Mouse (Mus musculus) myocyte (in vitro differentiated cells): ENCODE measurements around the gene Rbck1. TPM values are rescaled to one million over a fixed set of nuclear protein-coding genes. Genes with fewer than 3 reads are reported as not detected.
A peak's percentile ranks its signal among the peaks of the same experiment; 100 is the strongest.

Experiments
- H3K27me3 ChIP-seq: one replicate; pipeline ENCODE4 v1.6.1; 2011; ENCODE audit not compliant: control insufficient read depth, insufficient read depth, insufficient read length
- H3K36me3 ChIP-seq: one replicate; pipeline ENCODE4 v1.6.1; 2011; ENCODE audit not compliant: control insufficient read depth, insufficient read depth
- H3K4me2 ChIP-seq: one replicate; pipeline ENCODE4 v1.6.1; 2011; ENCODE audit warnings: low read depth, control low read depth
- H3K4me3 ChIP-seq: one replicate; pipeline ENCODE4 v1.5.1; 2011; ENCODE audit warnings: mild to moderate bottlenecking, control low read depth, moderate library complexity
- H3K79me2 ChIP-seq: one replicate; pipeline ENCODE4 v1.6.1; 2011; ENCODE audit not compliant: control insufficient read depth, insufficient read depth
- H3ac ChIP-seq: one replicate; pipeline ENCODE4 v1.6.1; 2011; ENCODE audit not compliant: control insufficient read depth, insufficient read length
- CEBPB ChIP-seq: IDR thresholded peaks from 2 replicates; pipeline ENCODE4 v1.6.1; 2011; ENCODE audit warnings: mild to moderate bottlenecking, moderate library complexity; ENCODE audit not compliant: poor library complexity, insufficient read depth, severe bottlenecking
- E2F4 ChIP-seq: IDR thresholded peaks from one replicate; pipeline ENCODE4 v1.6.1; 2011; ENCODE audit warnings: mild to moderate bottlenecking, control low read depth, moderate library complexity; ENCODE audit not compliant: insufficient read depth
- MAX ChIP-seq: IDR thresholded peaks from one replicate; pipeline ENCODE4 v1.6.1; 2011; ENCODE audit warnings: low read depth, mild to moderate bottlenecking, control low read depth
- MYOD1 ChIP-seq, 3 experiments: IDR thresholded peaks; one replicate each; pipeline ENCODE4 v1.6.1; 2011; ENCODE audit warnings: control low read depth in 2 of 3, low read depth in 2 of 3, mild to moderate bottlenecking in 2 of 3, moderate library complexity in 1 of 3; ENCODE audit not compliant: insufficient read length in 2 of 3, control insufficient read depth in 1 of 3
- MYOG ChIP-seq, 3 experiments: IDR thresholded peaks; one replicate each; pipeline ENCODE4 v1.6.1; 2011; ENCODE audit warnings: control low read depth in 2 of 3, low read depth in 2 of 3, mild to moderate bottlenecking in 2 of 3; ENCODE audit not compliant: insufficient read length in 2 of 3, control insufficient read depth in 1 of 3, insufficient read depth in 1 of 3
- POLR2A ChIP-seq: IDR thresholded peaks from one replicate; pipeline ENCODE4 v1.6.1; 2011; ENCODE audit warnings: low read depth, mild to moderate bottlenecking, control low read depth, moderate library complexity; ENCODE audit not compliant: insufficient read length
- POLR2AphosphoS2 ChIP-seq: IDR thresholded peaks from one replicate; pipeline ENCODE4 v1.6.1; 2011; ENCODE audit warnings: low read depth, control low read depth; ENCODE audit not compliant: insufficient read length
- REST ChIP-seq: IDR thresholded peaks from one replicate; pipeline ENCODE4 v1.6.1; 2011; ENCODE audit warnings: mild to moderate bottlenecking, control low read depth, moderate library complexity; ENCODE audit not compliant: insufficient read depth, insufficient read length
- SRF ChIP-seq: IDR thresholded peaks from one replicate; pipeline ENCODE4 v1.6.1; 2011; ENCODE audit warnings: low read depth; ENCODE audit not compliant: control insufficient read depth, insufficient read length
- TCF12 ChIP-seq: IDR thresholded peaks from one replicate; pipeline ENCODE4 v1.6.1; 2011; ENCODE audit warnings: mild to moderate bottlenecking, control low read depth; ENCODE audit not compliant: poor library complexity, insufficient read depth, severe bottlenecking
- TCF3 ChIP-seq: IDR thresholded peaks from one replicate; pipeline ENCODE4 v1.6.1; 2011; ENCODE audit warnings: low read depth, control low read depth; ENCODE audit not compliant: insufficient read length
- USF1 ChIP-seq: IDR thresholded peaks from one replicate; pipeline ENCODE4 v1.6.1; 2011; ENCODE audit warnings: low read depth, mild to moderate bottlenecking, control low read depth, moderate library complexity
- polyA plus RNA-seq: library from polyadenylated mRNA; unstranded; fragments of >200 nt; fragmentation: generic; extraction: Trizol; gene quantifications from one replicate; pipeline ENCODE4 v1.2.1, GENCODE M21; 2012; ENCODE audit warnings: missing spikeins

Gene Rbck1
- polyA plus RNA-seq, 1 experiment: 73.3 TPM

GRCm38 (mm10) chr2:152349842-152350540 is 17.5 kb upstream of the Rbck1 start:
- H3K4me3 ChIP-seq: no peak overlapping the region
- no peak for TF ChIP-seq E2F4
- TF ChIP-seq REST: no peak
- no peak for TF ChIP-seq USF1
- no peak for TF ChIP-seq SRF
- TF ChIP-seq CEBPB: peak; percentile 91; the same call in 1 of the 2 replicates
- TF ChIP-seq MYOD1 (IDR thresholded peaks at IDR 0.05; ENCODE audit: control insufficient read depth in 1 of 3, insufficient read length in 2 of 3, low read depth in 2 of 3): peak in 1 of 3 experiments; percentile 50
- peak; percentile 29 for TF ChIP-seq POLR2A
- TF ChIP-seq TCF3: no peak
- TF ChIP-seq TCF12: no peak
- no peak for TF ChIP-seq MAX
- TF ChIP-seq POLR2AphosphoS2: no peak
- H3K36me3 ChIP-seq: no peaks in the 10 kb centered on the region
- H3K27me3 ChIP-seq: no peaks in the 10 kb centered on the region
- no peaks in the 10 kb centered on the region for H3K79me2 ChIP-seq
- no peak overlapping the region for H3ac ChIP-seq
- H3K4me2 ChIP-seq: peak overlapping the region; percentile 70

- no peak overlapping the region for H3K4me3 ChIP-seq
Observed at GRCm38 (mm10) chr2:152349205-152349604, 16.8 kb upstream of the Rbck1 start.

GRCm38 (mm10) chr2:152347722-152348121 is 15.3 kb upstream of the Rbck1 start:
- H3ac ChIP-seq: no peak overlapping the region

More at GRCm38 (mm10) chr2:152349205-152349604, 16.8 kb upstream of the Rbck1 start:
- H3K79me2 ChIP-seq: no peaks in the 10 kb centered on the region
- no peaks in the 10 kb centered on the region for H3K36me3 ChIP-seq
- H3ac ChIP-seq: no peak overlapping the region
- H3K4me2 ChIP-seq: peak overlapping the region; percentile 70
- TF ChIP-seq CEBPB (0 out of 2 replicates have a peak, but pooled peaks have one; percentile 29), MYOD1 (IDR thresholded peaks at IDR 0.05; ENCODE audit: control insufficient read depth in 1 of 3, insufficient read length in 2 of 3, low read depth in 2 of 3) (peak in 1 of 3 experiments; percentile 45), SRF (no peak), E2F4 (no peak), REST (no peak)
- H3K27me3 ChIP-seq: no peaks in the 10 kb centered on the region

GRCm38 (mm10) chr2:152346776-152347465 is 14.5 kb upstream of the Rbck1 start:
- Histone ChIP-seq H3ac (no peak overlapping the region), H3K4me2 (no peak overlapping the region), H3K36me3 (peaks cover 8% of the 10 kb centered on the region), H3K79me2 (peaks cover 12% of the 10 kb centered on the region), H3K4me3 (no peak overlapping the region), H3K27me3 (no peaks in the 10 kb centered on the region)
- TF ChIP-seq POLR2A: no peak
- TF ChIP-seq SRF: no peak
- TF ChIP-seq POLR2AphosphoS2: no peak
- TF ChIP-seq MAX: no peak
- TF ChIP-seq MYOD1 (IDR thresholded peaks at IDR 0.05; ENCODE audit: control insufficient read depth in 1 of 3, insufficient read length in 2 of 3, low read depth in 2 of 3): no peak
- TF ChIP-seq MYOG (IDR thresholded peaks at IDR 0.05; ENCODE audit: control insufficient read depth in 1 of 3, insufficient read depth in 1 of 3, insufficient read length in 2 of 3, low read depth in 2 of 3): no peak
- TF ChIP-seq TCF12: no peak
- TF ChIP-seq CEBPB: no peak
- no peak for TF ChIP-seq TCF3
- TF ChIP-seq USF1: no peak
- no peak for TF ChIP-seq E2F4
- no peak for TF ChIP-seq REST

More at GRCm38 (mm10) chr2:152347722-152348121, 15.3 kb upstream of the Rbck1 start:
- Histone ChIP-seq H3K36me3 (peaks cover under 1% of the 10 kb centered on the region), H3K4me3 (no peak overlapping the region), H3K4me2 (no peak overlapping the region), H3K27me3 (no peaks in the 10 kb centered on the region), H3K79me2 (peaks cover 4% of the 10 kb centered on the region)
- TF ChIP-seq USF1 (no peak), MYOG (IDR thresholded peaks at IDR 0.05; ENCODE audit: control insufficient read depth in 1 of 3, insufficient read depth in 1 of 3, insufficient read length in 2 of 3, low read depth in 2 of 3) (no peak), CEBPB (no peak), MYOD1 (IDR thresholded peaks at IDR 0.05; ENCODE audit: control insufficient read depth in 1 of 3, insufficient read length in 2 of 3, low read depth in 2 of 3) (no peak), E2F4 (no peak), SRF (no peak), POLR2A (no peak), MAX (no peak), TCF12 (no peak), POLR2AphosphoS2 (no peak), TCF3 (no peak), REST (no peak)
